Mouse (Mus musculus): ENCODE data around the gene Tbx4. TPM values are rescaled to one million over a fixed set of nuclear protein-coding genes. Genes with fewer than 3 reads are reported as not detected.

Tbx4 gene
- total and polyA plus RNA-seq, 3 experiments = 0.12 to 0.64 TPM; not detected in 1

DNA sequence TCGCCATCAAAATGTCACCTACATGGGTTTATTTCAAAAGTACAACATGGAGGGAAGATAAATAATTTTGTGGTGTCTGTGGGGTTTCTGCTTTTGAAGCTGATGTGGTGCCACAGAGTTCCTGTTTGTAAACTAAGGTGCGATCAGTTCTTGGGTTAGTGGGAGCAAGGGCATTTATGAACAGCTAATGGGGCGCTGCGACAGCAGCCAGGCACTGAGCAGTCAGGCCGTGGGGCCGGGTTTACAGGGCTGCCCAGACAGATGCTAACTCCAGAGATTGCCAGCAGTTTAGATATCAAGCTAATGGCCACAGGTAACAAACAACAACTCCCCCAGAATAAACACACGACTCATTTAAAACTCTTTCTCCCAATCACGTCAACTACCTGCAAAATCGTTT lies 75.3 kb downstream of the Tbx4 start (continued):
- TF ChIP-seq ZC3H11A (IDR thresholded peaks at IDR 0.05; ENCODE audit: low read depth, low read length) = no peak; the same call in 1 of the 2 replicates

Other genes starting within 250 kb of the Tbx4 start
- gene Tbx2, start 53.9 kb upstream of the Tbx4 start, total RNA-seq (2012; rRNA removed) = not detected in 2 replicates
- under 1 TPM in 1 of 2 experiments, not detected in 1; 0.01 TPM for gene Tbx2, start 53.9 kb upstream of the Tbx4 start, polyA plus RNA-seq (2012; ENCODE audit: insufficient read depth in 1 of 2, insufficient read length in 2 of 2, low read depth in 1 of 2, low replicate concordance in 2 of 2, missing spikeins in 1 of 2)
- gene Gm11444, start 36.1 kb upstream of the Tbx4 start, total RNA-seq (2012; rRNA removed) = not detected in 2 replicates
- under 1 TPM in 1 of 2 experiments, not detected in 1; 0.21 TPM for gene Gm11444, start 36.1 kb upstream of the Tbx4 start, polyA plus RNA-seq (2012; ENCODE audit: insufficient read depth in 1 of 2, insufficient read length in 2 of 2, low read depth in 1 of 2, low replicate concordance in 2 of 2, missing spikeins in 1 of 2)

Measured in MEL (cell line).